Mouse (Mus musculus) B cell, adult 2 months (primary cell): ENCODE data around the gene Nrip1.
A peak's percentile ranks its signal among the peaks of the same experiment; 100 is the strongest.
"Not testable (repeated sequence)": the region's sequence is repeated elsewhere in the genome, so short reads cannot be mapped to it uniquely, and the experiment has no call there.

Experiments used
- DNase-seq, 2 experiments: peaks; one replicate each; pipeline ENCODE4 v3.0.0; 2022

Nrip1 gene

GRCm38 (mm10) chr16:76373671-76374091, at the start of gene Nrip1:
Nrip1 (minus strand) TSS chr16:76373827.
- peak; percentile 40 to 42 for DNase-seq

- DNase-seq = no peak
Observed at GRCm38 (mm10) chr16:76422531-76422930, 48.9 kb upstream of the Nrip1 start.

DNA sequence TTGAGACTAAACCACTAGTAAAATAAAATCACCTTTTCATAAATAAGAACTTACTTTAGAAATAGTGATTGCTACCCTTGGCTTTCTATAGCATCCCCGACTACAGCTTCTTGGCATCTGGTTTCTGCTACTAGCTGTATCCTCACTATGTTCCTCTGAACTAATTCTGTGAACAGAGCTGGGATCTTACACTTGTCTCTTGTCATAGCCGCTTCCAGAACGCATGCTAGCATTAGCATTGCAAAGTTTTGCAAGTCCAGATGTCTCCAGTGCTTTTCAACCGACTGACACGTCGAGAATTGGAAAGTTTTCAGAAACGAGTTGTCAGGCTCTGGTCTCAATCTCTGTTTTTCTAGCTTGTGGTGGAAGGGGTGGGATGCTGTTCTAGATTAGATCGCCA, 46.2 kb upstream of the Nrip1 start:
- no peak for DNase-seq

- no peak for DNase-seq
Observed at GRCm38 (mm10) chr16:76416477-76416876, 42.9 kb upstream of the Nrip1 start.

GRCm38 (mm10) chr16:76416060-76416438, 42.4 kb upstream of the Nrip1 start:
- peak in 1 of 2 experiments; percentile 5 for DNase-seq

GRCm38 (mm10) chr16:76415407-76416059, 41.9 kb upstream of the Nrip1 start:
- no peak for DNase-seq

GRCm38 (mm10) chr16:76414528-76414927, 40.9 kb upstream of the Nrip1 start:
- no peak for DNase-seq

DNA sequence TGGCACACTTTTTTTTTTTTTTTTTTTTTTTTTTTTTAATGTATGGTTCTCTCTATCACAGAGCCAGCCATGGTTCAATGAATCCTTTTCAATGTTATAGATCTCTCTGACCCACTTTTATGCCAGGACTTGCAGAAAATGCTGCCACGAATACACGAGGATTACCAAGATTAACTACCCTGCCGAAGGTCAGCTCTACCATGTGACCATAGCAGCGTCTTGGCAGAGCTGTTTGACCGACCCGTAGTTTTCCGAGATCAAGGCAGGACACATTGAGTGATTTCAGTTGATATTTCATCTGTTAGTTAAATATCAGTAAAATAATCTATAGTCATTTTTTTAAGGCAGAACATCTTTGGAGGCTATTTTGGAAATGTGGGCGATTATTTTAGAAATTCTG, 40.0 kb upstream of the Nrip1 start:
- no peak for DNase-seq

GRCm38 (mm10) chr16:76409355-76409722, 35.7 kb upstream of the Nrip1 start:
- no peak for DNase-seq

- no peak for DNase-seq
Observed at GRCm38 (mm10) chr16:76408696-76409354, 35.2 kb upstream of the Nrip1 start.

DNA sequence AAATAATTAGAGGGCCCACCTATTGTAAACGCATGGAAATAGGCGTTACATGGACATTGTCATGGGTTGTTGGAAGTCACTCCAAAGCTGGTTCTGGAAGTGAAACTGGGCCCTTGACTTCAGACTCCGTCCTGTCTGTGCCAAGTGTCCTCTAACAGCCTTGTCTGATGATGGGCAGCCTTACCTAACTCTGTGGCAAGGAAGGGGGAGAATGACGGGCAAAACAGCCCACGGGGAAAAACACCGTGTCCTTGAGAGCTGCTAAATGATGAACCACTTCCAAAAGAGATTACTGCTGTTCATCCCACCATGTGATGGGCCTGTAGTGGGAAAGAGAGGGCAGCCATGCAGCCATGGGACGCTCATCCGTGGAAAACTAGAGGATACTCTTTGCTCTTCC, 34.6 kb upstream of the Nrip1 start:
- DNase-seq = no peak

DNA sequence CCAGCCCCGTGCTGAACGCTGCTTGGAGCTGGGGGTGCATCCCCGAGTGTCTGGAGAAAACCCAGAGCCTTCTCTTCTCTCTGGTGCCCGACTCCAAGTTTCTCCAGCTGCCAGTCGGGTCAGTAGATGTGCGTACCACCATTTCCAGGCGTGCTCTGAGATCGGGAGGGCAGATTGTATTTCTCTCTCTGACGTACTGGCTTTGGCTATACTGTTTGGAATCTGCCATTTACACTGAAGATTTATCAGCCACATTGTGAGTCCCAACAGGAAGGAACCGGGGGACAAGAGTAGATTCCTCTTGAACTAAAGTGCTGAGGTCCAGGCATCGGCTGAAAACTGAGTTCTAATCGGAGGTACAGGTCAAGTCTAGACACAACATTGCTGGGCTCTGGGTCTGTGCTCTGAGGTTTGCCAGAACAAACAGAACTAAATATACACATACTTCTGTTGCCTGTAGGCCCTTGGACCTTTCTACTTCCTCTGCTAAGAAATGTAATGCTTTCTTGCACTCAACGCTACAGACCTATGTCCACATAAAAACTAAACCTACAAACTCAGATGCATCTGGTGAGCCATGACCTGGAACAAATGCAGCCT, 33.8 kb upstream of the Nrip1 start:
- no peak for DNase-seq

DNA sequence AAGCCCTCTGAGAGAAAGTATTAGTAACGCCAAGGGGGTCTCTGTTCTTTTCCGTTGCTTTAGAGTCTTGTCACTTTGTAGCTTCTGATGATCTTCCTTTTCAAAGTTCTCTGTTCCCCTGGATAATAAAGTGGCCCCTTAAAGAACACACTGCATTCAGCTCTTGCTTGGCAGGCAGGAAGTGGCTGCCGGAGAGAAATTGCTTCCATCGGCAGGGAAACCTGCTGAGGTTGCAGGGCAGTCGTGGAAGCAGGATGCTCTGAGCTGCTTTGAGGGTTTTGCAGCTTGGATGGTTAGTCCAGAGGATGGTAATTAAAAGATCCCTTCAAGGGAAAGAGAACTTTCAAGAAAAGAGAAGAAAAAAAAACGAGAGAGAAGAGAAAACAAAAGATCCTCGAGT, 33.3 kb upstream of the Nrip1 start:
- DNase-seq = no peak

GRCm38 (mm10) chr16:76406319-76406718, 32.7 kb upstream of the Nrip1 start:
- DNase-seq = no peak

- not testable (repeated sequence) for DNase-seq
Observed at GRCm38 (mm10) chr16:76403305-76403704, 29.7 kb upstream of the Nrip1 start.

DNA sequence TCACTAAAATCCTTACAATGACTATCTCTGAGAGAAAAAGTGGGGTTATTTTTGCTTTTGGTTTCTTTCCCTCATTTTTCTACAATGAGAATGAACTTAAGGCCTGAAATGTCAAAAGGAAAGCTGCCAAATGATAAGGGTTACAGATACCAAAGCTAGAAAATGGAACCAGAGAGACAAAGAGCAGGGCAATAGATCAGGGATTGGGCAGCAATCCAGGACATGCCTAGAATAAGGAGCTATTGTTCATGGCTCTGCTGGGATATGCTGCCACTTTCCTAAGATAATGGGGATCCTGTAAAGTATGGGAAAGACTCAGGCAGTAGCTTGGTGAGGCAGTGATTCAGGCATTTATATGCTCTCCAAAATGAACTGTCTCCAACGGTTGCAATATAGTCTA, 22.9 kb upstream of the Nrip1 start:
- no peak for DNase-seq

GRCm38 (mm10) chr16:76393267-76393666, 19.6 kb upstream of the Nrip1 start:
- no peak for DNase-seq

DNA sequence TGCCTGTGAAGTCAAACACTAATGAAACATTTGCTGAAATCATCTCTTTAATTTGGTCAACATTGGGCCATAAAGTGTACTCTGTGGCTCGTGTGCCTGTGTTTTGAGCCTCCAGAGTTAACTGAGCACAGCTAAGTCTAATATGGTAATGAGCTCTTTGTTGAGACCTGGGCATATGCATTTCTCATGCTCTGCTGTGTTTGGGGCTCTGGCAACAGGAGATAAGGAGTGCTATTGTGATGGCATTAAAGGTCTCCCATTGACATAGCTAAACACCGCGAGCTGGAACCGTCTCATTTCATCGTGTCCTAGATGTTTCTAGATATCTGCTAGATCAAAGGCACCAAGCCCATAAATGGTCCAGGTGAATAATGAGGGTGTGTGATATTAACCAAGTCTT, 12.9 kb upstream of the Nrip1 start:
- DNase-seq = no peak

DNA sequence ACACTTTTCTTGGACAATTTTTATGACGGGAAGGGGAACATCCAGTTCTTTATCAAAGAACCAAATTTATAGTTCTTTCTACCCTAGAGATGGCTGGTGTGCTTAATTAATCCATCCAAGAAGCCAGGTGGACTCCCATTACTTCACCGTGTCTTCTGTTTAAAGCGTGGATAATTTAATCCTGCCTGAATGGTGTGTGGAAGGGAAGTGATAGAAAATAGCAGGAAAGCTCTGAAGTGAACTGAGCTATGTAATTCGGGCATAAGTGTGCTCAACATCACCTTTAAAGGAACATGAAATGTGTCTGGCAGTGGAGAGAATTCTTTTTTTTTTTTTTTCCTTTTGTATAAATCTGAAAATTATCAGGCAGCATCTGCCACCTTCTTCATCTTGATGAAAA, 12.4 kb upstream of the Nrip1 start:
- no peak for DNase-seq

GRCm38 (mm10) chr16:76377211-76377610, 3.6 kb upstream of the Nrip1 start:
- DNase-seq = no peak

DNA sequence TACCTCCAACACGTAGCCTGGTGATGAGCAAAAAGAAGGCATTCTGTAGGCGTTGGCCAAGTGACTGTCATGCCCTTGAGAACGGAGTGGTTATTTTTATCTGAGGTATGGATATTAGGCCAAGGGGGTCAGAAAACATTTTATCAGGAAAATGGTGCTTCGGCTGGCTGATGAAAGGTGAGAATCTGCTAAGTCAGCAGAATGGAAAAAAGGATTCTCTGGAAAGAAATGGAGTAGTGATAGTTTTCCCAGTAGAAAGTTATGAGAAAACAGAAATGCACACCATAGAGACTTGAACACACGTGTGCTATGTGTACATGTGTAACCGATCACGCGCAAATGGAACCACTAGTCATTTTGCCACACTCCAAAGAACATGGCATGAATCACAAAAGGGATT, 3.0 kb upstream of the Nrip1 start:
- DNase-seq = no peak

- DNase-seq = peak; percentile 81 to 84
Observed at GRCm38 (mm10) chr16:76372941-76373561, 576 bp downstream of the Nrip1 start.

DNA sequence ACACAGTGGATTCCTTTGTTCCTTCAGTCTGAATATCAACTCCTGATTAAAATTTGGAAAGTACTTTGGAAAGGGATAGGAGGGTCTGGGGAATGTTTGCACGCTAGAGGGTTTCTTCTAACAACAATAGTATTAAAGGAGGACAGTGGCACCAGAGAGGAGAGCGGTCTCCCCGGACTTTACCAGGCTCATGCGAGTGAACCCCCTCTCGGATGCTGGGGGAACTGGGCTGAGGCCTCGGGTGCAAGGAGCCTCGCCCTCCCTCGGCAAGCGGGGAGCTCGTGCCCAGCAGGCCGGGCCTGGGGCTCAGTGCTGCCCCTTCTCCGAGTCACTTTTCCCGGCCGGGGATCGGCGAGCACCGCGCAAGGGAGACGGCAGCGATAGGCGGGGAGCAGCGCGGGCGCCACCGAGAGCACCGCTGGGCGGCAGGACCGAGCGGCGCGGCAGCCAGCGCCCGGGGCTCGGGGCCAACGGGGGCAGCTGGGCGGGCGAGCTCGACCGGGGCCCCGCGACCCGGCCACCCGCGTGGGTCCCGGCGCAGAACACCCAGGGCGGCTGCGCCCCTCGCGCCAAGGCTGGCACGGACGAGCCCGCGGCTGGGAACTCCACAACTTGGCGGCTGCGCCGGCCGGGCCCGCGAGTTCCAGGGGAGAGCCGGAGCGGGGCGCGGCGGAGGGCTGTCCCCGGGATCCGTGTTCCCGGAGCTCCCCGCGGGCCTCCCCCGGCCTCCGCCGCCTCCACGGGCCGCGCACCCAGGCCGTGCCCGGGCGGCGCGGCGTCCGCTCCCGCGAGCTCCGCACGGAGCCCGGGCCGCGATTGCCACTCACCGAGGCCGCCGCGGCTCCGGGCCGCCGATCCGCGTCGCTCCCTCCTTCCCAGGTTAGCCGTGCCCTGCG, 1.3 kb downstream of the Nrip1 start:
- DNase-seq = peak; percentile 67 to 68
